Mouse (Mus musculus) C2C12 (cell line): ENCODE measurements around the gene Dlgap1. TPM values are rescaled to one million over a fixed set of nuclear protein-coding genes. Genes with fewer than 3 reads are reported as not detected.

Source experiments
- H3K27me3 ChIP-seq: one replicate; pipeline ENCODE4 v1.6.1; 2011; ENCODE audit not compliant: control insufficient read depth, insufficient read depth, insufficient read length
- H3K36me3 ChIP-seq: one replicate; pipeline ENCODE4 v1.6.1; 2011; ENCODE audit not compliant: control insufficient read depth, insufficient read depth
- H3K4me3 ChIP-seq: one replicate; pipeline ENCODE4 v1.5.1; 2011; ENCODE audit warnings: mild to moderate bottlenecking, control low read depth; ENCODE audit not compliant: poor library complexity, insufficient read depth, severe bottlenecking
- H3K79me2 ChIP-seq: one replicate; pipeline ENCODE4 v1.6.1; 2011; ENCODE audit not compliant: control insufficient read depth, insufficient read depth
- H3K79me3 ChIP-seq: one replicate; pipeline ENCODE4 v1.6.1; 2011; ENCODE audit warnings: low read depth, control low read depth
- H3ac ChIP-seq: one replicate; pipeline ENCODE3; 2011; ENCODE audit warnings: low read depth; ENCODE audit not compliant: control insufficient read depth, insufficient read length
- CEBPB ChIP-seq: IDR thresholded peaks from one replicate; pipeline ENCODE4 v1.6.1; 2011; ENCODE audit warnings: low read depth, mild to moderate bottlenecking, control low read depth, moderate library complexity
- CTCF ChIP-seq: IDR thresholded peaks from one replicate; pipeline ENCODE4 v1.5.1; 2011; ENCODE audit not compliant: control insufficient read depth, insufficient read depth, insufficient read length
- FOSL1 ChIP-seq: IDR thresholded peaks from one replicate; pipeline ENCODE4 v1.8.0; 2011; ENCODE audit warnings: mild to moderate bottlenecking, low read length; ENCODE audit not compliant: poor library complexity, insufficient read depth, severe bottlenecking
- MAX ChIP-seq: IDR thresholded peaks from one replicate; pipeline ENCODE4 v1.6.1; 2011; ENCODE audit warnings: mild to moderate bottlenecking, control low read depth
- MYOD1 ChIP-seq: IDR thresholded peaks from one replicate; pipeline ENCODE4 v1.6.1; 2011; ENCODE audit warnings: low read depth; ENCODE audit not compliant: control insufficient read depth, insufficient read length
- MYOG ChIP-seq: IDR thresholded peaks from one replicate; pipeline ENCODE4 v1.6.1; 2011; ENCODE audit not compliant: control insufficient read depth, insufficient read length; ENCODE audit errors: extremely low read depth
- USF1 ChIP-seq: IDR thresholded peaks from one replicate; pipeline ENCODE4 v1.6.1; 2011; ENCODE audit warnings: low read depth, mild to moderate bottlenecking, control low read depth, moderate library complexity
- polyA plus RNA-seq: library from polyadenylated mRNA; unstranded; fragments of >200 nt; fragmentation: generic; extraction: Trizol; gene quantifications from one replicate; pipeline ENCODE4 v1.2.1, GENCODE M21; 2012; ENCODE audit warnings: missing spikeins

Gene Dlgap1
- polyA plus RNA-seq, 1 experiment: 0.22 TPM

- H3ac ChIP-seq: no peak overlapping the region
- peaks cover 17% of the 10 kb centered on the region for H3K27me3 ChIP-seq
- H3K36me3 ChIP-seq: no peaks in the 10 kb centered on the region
- H3K4me3 ChIP-seq: no peak overlapping the region
- TF ChIP-seq MYOG: no peak
- no peak for TF ChIP-seq CEBPB
- H3K79me3 ChIP-seq: no peaks in the 10 kb centered on the region
- no peaks in the 10 kb centered on the region for H3K79me2 ChIP-seq
Observed at GRCm38 (mm10) chr17:70588691-70589090, 619.8 kb downstream of the Dlgap1 start.

GRCm38 (mm10) chr17:70589140-70589539 lies 620.3 kb downstream of the Dlgap1 start:
- TF ChIP-seq MYOG (no peak), MYOD1 (no peak), MAX (no peak)
- Histone ChIP-seq H3K79me3 (no peaks in the 10 kb centered on the region), H3K4me3 (no peak overlapping the region), H3K27me3 (peaks cover 12% of the 10 kb centered on the region), H3K79me2 (no peaks in the 10 kb centered on the region), H3ac (no peak overlapping the region), H3K36me3 (no peaks in the 10 kb centered on the region)

GRCm38 (mm10) chr17:70590506-70590905 lies 621.6 kb downstream of the Dlgap1 start:
- peaks cover 9% of the 10 kb centered on the region for H3K27me3 ChIP-seq

GRCm38 (mm10) chr17:70594277-70594676 lies 625.4 kb downstream of the Dlgap1 start:
- peaks cover 2% of the 10 kb centered on the region for H3K27me3 ChIP-seq
- no peaks in the 10 kb centered on the region for H3K36me3 ChIP-seq
- TF ChIP-seq CTCF (no peak), FOSL1 (no peak), CEBPB (no peak), MYOD1 (no peak), MAX (no peak), USF1 (no peak), MYOG (no peak)
- no peak overlapping the region for H3ac ChIP-seq
- H3K79me2 ChIP-seq: no peaks in the 10 kb centered on the region
- no peak overlapping the region for H3K4me3 ChIP-seq
- H3K79me3 ChIP-seq: no peaks in the 10 kb centered on the region

More at GRCm38 (mm10) chr17:70590506-70590905, 621.6 kb downstream of the Dlgap1 start:
- H3ac ChIP-seq: no peak overlapping the region
- H3K36me3 ChIP-seq: no peaks in the 10 kb centered on the region
- no peaks in the 10 kb centered on the region for H3K79me3 ChIP-seq
- no peaks in the 10 kb centered on the region for H3K79me2 ChIP-seq
- H3K4me3 ChIP-seq: no peak overlapping the region
- TF ChIP-seq USF1 (no peak), CTCF (no peak), MYOG (no peak), FOSL1 (no peak), MYOD1 (no peak), CEBPB (no peak), MAX (no peak)

GRCm38 (mm10) chr17:70596326-70596725 lies 627.5 kb downstream of the Dlgap1 start:
- H3K27me3 ChIP-seq: no peaks in the 10 kb centered on the region
- no peak for TF ChIP-seq CTCF
- TF ChIP-seq MYOD1: no peak
- TF ChIP-seq MYOG: no peak
- TF ChIP-seq USF1: no peak
- TF ChIP-seq CEBPB: no peak
- TF ChIP-seq MAX: no peak
- no peak for TF ChIP-seq FOSL1
- no peaks in the 10 kb centered on the region for H3K36me3 ChIP-seq

GRCm38 (mm10) chr17:70600462-70600861 lies 631.6 kb downstream of the Dlgap1 start:
- TF ChIP-seq USF1: no peak
- TF ChIP-seq MYOD1: no peak
- no peak for TF ChIP-seq MYOG
- TF ChIP-seq CEBPB: no peak
- no peak for TF ChIP-seq CTCF
- no peak for TF ChIP-seq FOSL1
- no peak for TF ChIP-seq MAX
- Histone ChIP-seq H3K4me3 (no peak overlapping the region), H3K27me3 (no peaks in the 10 kb centered on the region), H3K79me3 (no peaks in the 10 kb centered on the region), H3ac (no peak overlapping the region), H3K36me3 (no peaks in the 10 kb centered on the region), H3K79me2 (no peaks in the 10 kb centered on the region)

More at GRCm38 (mm10) chr17:70596326-70596725, 627.5 kb downstream of the Dlgap1 start:
- Histone ChIP-seq H3K4me3 (no peak overlapping the region), H3ac (no peak overlapping the region), H3K79me3 (no peaks in the 10 kb centered on the region), H3K79me2 (no peaks in the 10 kb centered on the region)
